Mouse (Mus musculus) layer of hippocampus, adult 18-20 months (tissue): ENCODE measurements around the gene Dolpp1. TPM values are rescaled to one million over a fixed set of nuclear protein-coding genes. Genes with fewer than 3 reads are reported as not detected.
A peak's percentile ranks its signal among the peaks of the same experiment; 100 is the strongest.

Experiments
- DNase-seq, 2 experiments: peaks; one replicate each; pipeline ENCODE4 v3.0.0; 2022; ENCODE audit warnings: low spot score in 2 of 2
- total RNA-seq, 2 experiments: library from RNA; stranded (reverse); gene quantifications; 2 replicates each; pipeline ENCODE4 v1.2.3; 2021

Gene Dolpp1
- total RNA-seq, 2 experiments from 2014 or later: 21.9 to 26.3 TPM

DNA sequence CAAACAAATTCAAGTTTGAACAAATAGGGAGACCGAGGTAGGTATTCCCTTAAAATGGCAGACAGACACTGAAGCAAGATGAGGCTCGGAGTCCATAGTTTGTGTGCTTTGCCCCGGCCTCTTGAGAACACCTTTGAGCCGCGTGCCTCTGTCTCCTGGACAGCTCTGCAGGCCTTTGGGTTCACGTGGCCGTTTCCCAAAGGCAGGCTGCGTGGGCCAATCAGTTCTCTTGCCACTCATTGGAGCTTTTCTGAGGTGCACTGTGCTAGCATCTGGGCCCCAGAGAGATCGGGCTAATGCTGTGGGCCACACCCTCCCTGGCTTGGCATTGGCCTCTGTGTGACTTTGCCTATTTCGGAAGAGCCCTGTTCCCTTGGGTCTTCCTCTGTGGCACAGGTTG lies 16.2 kb upstream of the Dolpp1 start:
- DNase-seq: no peak

DNA sequence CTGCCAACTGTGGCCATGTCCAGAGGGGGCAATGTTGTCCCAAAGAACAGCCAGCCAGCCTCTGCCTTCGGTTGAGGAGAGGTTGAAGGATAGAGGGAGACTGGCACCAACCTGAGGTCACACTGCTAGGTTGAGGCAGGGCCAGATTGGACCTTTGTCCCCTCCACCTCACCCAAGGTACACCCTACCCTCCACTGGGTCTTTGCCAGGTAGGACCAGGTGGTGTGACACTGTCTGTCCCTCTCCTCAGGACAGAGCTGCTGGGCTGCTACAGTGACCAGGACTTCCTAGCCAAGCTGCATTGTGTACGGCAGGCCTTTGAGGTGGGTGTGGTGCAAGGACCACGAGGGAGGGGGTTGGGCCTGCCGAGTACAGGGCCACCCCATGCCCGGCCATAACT lies 14.3 kb upstream of the Dolpp1 start:
- no peak for DNase-seq

DNA sequence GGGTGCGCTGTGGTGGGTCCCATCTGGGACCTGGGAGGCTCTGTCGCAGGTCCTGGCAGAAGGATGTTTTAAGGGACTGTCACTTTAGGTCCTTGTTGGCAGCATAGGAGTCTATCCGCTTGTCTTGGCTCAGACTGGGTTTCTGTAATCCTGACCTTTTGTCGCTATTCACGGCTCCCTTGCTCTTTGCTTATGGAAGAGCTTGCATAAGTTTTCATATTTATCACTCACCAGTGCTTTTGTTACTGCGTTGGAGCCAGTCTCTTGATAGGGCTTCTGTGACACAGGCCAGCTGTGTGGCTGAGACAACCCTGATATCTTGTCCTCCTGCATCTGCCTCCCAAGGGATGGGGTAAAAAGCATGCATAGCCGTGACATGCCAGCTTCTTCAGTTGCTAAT lies 12.7 kb upstream of the Dolpp1 start:
- no peak for DNase-seq

DNA sequence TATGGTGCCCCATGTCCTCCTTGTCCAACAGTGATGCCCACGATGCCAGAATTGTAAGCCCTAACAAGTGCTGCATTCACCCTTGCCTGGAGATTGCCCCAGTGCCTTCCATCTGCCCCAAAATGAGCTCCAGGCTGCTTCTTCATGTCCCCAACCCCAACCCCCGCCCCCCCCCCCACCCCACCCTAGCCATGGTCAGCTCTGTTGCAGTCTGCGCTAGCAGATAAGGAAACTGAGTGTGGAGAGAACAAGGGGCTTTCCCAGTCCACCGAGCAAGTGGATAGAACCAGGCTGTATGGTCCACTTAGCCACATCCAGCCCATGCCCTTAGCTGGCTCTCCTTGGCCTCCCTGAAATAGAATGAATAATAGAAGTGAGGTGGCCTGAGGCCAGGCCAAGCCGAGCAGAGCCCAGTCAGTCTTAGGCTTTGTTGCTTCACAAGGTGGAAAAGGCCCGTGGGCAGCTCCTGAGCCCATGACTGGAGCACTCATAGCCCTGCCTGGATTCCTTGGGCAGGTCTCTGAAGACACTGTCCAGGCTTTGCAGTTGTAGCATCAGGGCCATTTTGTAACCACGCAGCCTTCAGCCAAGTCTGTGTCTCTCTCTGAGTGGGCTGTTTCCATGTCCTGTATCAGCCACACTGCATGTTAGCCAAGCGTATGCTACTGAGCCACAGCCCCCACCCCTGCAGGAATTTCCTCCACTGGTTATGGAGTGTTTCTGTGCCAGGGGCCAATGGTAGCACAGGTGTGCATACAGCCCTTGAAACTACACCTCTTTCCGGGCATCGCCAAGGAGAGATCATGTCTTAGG lies 11.3 kb upstream of the Dolpp1 start:
- DNase-seq: no peak

DNA sequence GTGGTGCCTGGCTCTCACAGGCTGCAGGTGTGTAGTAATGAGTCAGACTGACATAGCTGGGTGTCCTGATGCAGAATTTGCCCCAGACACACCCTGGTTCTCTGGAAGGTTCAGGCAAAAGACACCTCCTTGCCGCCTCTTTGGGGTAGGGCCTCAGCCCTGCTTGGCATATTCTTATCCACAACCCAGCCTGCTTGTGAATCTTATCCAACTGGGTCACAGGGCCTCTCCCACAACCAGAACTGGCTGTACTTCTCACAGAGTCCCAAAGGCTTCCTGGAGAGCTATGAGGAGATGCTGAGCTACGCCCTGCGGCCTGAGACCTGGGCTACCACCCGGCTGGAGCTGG lies 10.7 kb upstream of the Dolpp1 start:
- DNase-seq: no peak

DNA sequence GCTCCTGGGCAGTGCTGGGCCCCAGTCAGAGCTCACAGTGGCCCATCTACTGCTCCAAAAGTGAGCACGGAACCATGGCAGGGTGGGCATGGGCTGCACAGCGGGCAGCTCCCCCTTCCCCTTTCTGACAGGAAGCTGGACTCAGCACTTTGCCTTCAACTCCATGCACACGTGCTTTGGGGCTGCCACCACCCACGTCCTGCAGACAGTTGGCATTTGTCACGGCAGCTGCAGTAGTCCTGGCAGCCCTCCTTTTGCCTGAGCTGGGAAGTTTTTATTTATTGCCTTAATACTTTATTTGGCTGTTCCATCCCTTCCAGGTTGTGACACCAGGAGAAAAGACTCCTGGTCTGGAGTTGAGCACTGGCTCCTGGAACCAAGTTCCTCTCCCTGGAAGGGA lies 7.2 kb upstream of the Dolpp1 start:
- peak; percentile 24 to 50 for DNase-seq

DNA sequence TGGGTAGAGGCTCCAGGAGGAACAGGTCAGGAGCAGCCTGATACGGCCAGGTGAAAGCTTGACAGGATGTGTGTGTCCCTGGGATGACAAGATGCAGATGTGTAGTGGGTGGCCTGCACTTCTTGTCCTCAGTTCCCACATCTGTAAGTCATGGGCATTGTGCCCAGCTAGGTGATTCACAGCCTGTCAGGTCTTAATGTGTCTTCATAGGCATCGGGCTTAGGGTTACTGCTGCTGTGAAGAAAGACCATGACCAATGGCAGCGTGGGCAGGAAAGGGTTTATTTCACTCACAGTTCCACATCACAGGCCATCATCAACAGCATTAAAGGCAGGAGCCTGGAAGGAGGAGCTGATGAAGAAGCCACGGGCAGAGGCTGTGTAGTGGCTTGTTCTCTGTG lies 6.5 kb upstream of the Dolpp1 start:
- no peak for DNase-seq

DNA sequence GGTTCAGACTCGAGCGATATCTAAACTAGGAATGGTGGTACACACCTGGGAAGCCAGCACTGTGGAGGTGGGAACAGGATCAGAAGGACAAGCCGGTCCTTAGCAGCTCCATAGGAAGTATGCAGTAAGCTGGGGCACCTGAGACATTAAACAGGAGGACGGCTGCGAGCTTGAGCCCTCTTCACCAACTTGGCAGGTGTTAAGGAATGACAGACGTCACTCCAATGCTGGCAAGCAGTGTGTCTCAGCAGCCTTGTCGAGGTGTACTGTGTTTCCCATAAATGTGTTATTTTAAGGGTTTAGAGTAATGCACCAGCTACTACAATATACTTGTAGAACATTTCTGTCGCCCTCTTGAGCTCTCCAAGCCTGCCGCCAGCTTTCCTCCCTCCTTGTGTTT lies 5.1 kb upstream of the Dolpp1 start:
- DNase-seq: no peak

DNA sequence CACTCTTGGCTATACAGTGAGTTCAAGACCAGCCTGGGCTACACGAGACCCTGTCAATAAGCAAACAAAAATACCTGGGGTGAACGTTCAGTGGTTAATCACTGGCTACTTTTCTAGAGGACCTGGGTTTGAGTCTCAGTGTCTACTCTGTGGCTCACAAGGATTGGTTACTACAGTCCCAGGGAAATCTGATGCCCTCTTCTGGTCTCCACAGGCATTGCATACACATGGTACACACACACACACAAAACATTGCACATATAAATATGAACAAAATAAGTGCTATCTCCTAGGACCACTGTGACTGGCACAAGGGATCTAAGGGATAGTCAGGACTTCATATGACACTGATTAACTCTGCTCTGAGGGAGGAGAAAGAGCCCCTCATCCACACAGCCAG lies 3.1 kb upstream of the Dolpp1 start:
- DNase-seq: no peak

DNA sequence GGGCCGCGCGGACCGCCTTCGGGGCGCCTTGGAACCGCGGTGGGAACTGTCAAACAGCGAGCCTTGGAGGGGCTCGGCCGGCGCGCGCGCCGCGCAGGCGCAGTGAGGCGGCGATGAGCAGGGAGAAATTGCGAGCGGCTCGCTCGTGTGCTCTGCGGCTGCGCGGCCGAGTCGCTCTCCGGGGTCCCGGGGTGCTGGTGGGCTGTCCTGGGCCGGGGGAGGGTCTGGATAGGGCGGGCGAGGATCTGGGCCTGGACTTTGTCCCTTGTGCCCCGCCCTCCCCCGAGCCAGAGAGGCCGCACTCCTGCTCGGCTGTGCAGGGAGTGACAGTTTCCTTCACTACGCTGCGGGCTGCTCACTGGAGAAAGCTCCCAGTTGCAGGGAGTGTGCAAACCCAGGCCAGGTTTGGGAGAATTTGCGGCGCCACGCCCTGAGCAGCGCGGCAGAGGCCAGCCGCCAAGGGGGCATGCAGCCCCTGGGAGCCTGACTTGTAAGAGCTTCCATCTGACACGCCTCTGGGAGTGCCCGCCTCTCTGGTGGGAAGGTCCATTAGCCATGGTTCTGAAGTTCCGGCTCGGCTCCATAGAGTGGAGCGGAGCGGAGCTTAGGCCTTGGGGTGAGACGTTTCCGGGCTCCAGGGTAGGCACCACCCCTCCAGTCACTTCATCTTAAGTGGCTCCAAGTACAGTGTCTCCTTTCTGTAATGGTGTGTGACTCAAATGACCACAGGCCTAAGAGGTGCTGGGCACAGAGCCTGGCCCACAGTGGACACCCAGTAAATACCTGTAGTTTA lies 719 bp downstream of the Dolpp1 start:
- peak; percentile 51 to 62 for DNase-seq

DNA sequence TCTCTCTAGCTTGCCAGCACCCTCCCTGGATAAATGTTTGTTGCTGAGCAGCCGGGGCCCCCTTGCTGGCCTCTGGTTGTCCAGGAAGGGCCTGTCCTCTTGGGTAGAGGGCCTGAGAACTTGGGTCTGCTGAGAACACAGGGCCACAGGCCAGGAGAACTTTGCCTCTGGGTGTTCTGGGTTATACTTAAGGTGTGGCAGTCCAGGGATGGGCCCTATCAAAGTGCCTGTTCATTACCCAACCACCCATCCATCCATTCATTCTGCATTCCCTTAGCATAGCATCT lies 1.3 kb downstream of the Dolpp1 start:
- no peak for DNase-seq

DNA sequence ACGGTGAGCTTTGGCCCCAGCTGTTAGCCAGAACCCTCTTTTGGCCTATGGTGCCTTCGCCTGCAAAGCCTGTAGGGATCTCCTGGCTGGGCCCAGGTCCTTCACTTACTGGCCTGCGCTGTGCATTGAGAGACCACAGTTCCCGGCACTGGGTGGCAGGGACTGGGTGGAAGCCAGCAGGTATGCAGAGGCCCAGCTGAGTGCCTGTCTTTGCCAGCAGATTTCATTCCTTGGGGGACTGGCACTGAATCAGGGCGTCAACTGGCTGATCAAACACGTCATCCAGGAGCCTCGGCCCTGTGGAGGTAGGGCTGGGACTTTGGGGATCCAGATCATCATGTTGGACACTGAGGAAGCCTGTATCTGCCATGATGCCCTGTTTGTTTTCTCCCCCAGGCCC lies 3.7 kb downstream of the Dolpp1 start:
- DNase-seq: no peak

DNA sequence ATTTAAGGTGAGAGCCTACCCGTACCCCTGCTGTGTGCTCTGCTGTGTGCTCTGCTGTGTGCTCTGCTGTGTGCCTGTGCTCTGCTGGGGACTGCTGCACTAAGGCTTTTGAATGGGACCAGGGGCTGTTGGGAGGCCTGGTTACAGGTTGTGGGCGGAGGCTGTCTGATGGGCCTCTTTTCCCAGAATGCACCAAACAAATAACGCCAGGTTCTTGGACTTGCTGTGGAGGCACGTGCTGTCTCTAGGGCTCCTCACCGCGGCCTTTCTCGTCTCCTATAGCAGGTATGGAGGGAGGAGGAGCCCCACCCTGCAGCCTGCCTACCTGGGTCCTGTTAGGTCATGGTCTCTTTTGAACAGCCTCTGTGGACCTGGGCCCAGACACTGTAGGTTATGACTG lies 4.2 kb downstream of the Dolpp1 start:
- DNase-seq: no peak

DNA sequence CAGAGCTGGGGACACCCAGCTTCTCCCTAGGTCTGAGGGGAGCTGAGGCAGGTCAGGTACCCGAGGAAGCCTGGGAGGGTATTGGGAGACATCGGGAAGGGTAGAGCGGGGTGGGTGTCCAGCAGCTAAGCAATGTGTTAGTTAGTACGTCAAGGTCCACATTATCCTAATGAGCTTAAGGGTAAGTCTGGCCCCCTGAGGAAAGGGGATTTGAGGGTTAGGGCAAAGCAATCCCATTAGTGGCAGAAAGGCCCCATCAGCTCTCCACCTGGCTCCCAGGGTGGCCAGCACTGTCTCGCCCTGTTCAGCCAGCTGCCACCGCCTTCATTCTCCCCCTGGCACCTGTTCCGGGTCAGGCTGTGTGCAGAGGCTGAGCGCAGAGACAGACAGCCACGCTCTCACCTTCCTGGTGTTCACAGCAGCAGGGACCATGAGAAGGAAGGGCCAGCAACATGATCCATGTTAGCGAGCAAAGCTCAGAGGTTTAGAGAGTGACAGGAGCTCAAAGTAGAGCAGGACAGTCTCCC lies 6.0 kb downstream of the Dolpp1 start:
- DNase-seq: no peak

DNA sequence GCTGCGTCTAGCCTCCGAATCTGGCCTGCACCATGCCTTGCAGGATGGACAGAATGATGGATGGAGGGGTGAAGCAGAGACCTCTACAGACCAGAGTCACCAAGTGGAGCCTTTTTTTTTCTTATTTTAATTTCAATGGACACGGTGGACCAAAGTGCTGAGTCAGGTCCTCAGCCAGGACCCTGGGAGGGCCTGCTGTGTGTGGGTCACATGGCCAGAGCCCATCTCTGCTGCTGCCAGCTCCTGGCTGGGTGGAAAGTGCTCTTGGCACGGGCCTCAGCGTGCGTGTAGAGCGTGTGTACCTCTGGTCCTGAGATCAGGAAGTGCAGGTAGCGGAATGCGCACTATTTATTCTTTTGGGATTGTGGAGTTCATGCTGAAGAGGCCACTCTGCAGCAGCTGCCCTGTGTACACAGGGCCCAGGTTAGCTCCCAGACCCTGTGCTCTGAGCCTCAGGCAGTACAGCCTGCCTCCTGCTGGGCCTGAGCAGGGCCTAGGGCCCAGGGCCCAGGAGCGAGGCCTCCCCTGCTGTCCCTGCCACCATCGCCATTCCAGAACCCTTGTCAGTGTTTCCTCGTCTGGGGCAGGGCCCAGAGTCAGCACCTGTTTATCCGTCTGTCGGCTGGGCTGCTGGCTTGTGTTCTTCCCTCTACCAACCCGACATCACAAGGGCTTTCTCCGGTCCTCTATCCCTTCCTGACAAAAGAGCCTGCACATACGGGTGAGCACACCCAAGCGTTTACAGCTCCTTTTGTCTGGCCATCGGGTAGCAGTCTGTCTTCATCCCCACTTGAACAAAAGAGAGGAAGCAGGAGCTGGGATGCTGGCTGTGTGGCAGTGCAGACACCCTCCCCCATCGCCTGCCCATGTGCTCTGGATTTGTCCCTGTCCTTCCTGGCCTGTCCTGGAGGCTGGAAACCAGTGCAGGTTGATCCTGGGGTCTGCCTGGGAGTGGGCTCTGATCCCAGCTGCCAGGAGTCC lies 7.4 kb downstream of the Dolpp1 start:
- no peak for DNase-seq

DNA sequence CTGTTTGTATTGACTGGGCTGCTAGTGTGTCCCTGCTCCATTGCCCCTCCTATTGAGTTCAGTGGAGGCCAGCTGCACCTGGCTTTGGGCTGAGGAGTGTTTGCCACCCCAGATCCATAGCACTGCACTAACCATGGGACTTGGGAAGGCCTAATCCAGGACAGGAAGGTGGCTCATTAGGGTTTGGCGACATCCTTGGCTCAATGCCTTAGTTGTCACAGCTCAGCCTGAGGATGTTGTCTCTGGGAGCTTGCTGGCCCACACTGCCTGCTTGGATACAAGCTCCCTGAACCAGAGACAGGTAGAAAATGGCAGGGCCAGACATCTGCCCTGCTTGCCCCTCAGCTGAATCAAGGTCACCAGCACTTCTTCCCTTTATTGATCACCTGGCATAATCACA lies 9.5 kb downstream of the Dolpp1 start:
- no peak for DNase-seq

DNA sequence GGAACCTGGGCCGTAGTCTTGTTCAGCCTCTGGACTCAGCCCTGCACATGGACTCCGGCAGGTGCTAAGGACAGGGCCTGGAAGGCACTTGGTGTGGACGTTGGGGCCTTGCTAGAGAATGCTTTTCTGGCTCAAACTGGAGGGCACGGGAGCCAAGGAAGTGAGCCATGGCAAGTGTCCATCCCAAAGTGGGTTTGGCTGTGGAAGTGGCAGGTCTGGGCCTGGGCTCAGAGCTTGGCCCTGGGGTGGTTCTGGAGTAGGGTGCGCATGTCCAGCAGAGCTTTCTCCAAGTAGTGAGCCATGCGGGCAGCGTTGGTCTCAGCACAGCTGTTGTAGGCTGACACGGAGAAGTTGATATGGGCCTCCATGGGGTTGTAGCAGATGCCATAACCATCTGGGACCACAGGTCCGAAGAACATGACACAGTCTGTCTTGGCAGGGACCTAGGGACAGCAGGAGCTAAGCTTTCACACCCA lies 10.3 kb downstream of the Dolpp1 start:
- no peak for DNase-seq

DNA sequence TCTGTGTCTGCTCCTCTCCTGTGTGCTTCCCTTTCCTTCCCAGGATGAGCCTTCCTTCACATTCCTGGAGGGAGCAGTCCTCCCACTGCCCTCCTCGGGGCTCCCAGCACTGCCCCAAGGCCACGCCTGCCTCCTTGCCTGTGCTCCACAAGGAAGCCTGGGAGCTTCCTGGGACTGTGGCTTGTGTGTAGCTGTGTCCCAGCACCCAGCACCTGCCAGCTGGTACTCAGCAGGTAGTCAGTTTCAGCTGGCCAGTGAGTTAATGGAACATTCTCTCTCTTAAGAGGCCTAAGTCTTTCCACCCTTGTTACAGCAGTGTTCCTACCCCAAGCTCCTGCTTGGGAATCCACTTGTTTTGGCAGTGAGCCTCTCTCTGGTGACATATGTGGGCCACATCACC lies 10.8 kb downstream of the Dolpp1 start:
- no peak for DNase-seq

DNA sequence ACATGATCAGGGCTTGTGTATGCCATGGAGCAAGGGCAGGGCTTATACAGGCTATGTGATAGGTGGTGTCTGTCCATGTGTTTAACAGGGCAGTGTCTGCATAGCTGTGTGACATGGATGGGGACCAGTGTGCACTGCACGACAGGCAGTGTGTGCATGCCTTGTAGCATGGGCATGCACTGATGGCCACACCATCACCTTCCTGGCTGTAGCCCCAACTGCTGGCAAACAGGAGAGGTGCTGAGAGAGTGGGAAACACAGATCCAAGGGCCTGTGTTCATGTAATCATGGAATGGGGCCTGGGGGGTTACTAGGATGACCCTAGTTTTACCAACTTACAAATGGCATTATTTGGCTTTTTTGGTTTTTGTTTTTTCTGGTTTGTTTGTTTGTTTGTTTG lies 11.8 kb downstream of the Dolpp1 start:
- DNase-seq: no peak

DNA sequence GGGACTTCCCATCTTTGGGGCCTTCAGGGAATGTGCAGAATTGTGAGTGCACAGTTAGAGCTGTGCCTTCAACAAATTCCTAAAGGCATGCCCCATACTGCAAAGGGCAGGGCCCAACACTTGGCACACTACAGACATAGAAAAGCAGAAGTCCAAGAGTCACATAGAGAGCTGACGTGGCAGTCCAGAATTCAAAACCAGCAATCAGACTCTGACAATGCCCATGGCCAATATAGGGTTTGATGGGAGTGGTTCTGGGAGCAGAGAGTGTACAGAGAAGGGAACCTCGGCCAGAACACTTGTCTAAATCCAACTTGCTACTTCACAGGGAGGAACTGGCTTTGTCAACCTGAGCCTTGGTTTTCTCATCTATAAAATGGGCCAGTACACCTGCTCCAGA lies 15.2 kb downstream of the Dolpp1 start:
- no peak for DNase-seq

DNA sequence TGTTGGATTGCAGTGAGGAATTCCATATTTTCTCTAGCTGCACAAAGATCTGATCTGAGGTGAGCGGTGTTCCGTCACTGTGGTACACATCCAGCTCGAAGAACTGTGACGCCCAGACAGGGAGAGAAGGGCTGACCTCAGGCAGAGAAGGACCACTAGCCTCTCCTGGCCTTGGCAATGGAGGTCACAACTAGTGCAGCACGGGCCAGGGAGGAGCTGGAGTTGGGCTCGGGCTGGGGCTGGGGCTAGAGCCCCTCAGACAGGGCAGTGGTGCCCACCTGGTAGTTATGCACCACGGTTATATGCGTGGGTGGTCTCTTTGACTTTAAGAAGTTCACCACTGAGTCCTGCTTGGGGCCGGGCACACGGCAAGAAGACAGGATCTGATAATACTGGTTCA lies 15.7 kb downstream of the Dolpp1 start:
- DNase-seq: no peak
